Mouse (Mus musculus) bone marrow macrophage, adult 2 months (primary cell): ENCODE measurements around the gene Ddn. TPM values are rescaled to one million over a fixed set of nuclear protein-coding genes. Genes with fewer than 3 reads are reported as not detected.

Experiments
- H3K27ac ChIP-seq: 2 replicates; pipeline ENCODE4 v1.5.1; 2012; ENCODE audit warnings: low read depth, low read length; ENCODE audit not compliant: insufficient read depth
- H3K4me1 ChIP-seq: 2 replicates; pipeline ENCODE4 v1.6.1; 2012; ENCODE audit warnings: low read length; ENCODE audit not compliant: control insufficient read depth, insufficient read depth
- H3K4me3 ChIP-seq: 2 replicates; pipeline ENCODE4 v1.5.1; 2012; ENCODE audit warnings: mild to moderate bottlenecking, low read length, moderate library complexity; ENCODE audit not compliant: insufficient read depth
- CTCF ChIP-seq: IDR thresholded peaks from 2 replicates; pipeline ENCODE4 v1.5.1; 2012; ENCODE audit warnings: low read depth, mild to moderate bottlenecking, low read length, moderate library complexity
- POLR2A ChIP-seq: IDR thresholded peaks from 2 replicates; pipeline ENCODE4 v1.6.1; 2012; ENCODE audit warnings: mild to moderate bottlenecking, low read depth, low read length, borderline replicate concordance
- polyA plus RNA-seq: library from polyadenylated mRNA; stranded (reverse); fragments of >200 nt; gene quantifications from 2 replicates; pipeline ENCODE4 v1.2.4, GENCODE M21; 2012; ENCODE audit not compliant: missing spikeins, insufficient read depth, insufficient read length

Ddn gene
- not detected in 2 replicates for polyA plus RNA-seq

GRCm38 (mm10) chr15:98809390-98809789 lies at the start of gene Ddn:
Ddn (minus strand) TSS chr15:98809490.
- Histone ChIP-seq H3K27ac (no peak within 1 kb of the TSS), H3K4me1 (peaks cover 9% of the 10 kb centered on the region), H3K4me3 (peak within 1 kb of the TSS; percentile 74)
- TF ChIP-seq CTCF (no peak), POLR2A (no peak)

GRCm38 (mm10) chr15:98854214-98854613 lies 44.9 kb upstream of the Ddn start:
- Histone ChIP-seq H3K4me1 (no peaks in the 10 kb centered on the region), H3K4me3 (no peak overlapping the region), H3K27ac (no peak overlapping the region)
- TF ChIP-seq POLR2A (no peak), CTCF (no peak)

- H3K4me3 ChIP-seq, result no peak overlapping the region
- no peaks in the 10 kb centered on the region for H3K4me1 ChIP-seq
- no peak overlapping the region for H3K27ac ChIP-seq
- TF ChIP-seq POLR2A (no peak), CTCF (no peak)
Observed at GRCm38 (mm10) chr15:98853161-98853937, 44.1 kb upstream of the Ddn start.

- no peaks in the 10 kb centered on the region for H3K4me1 ChIP-seq
- no peak overlapping the region for H3K4me3 ChIP-seq
- H3K27ac ChIP-seq, result no peak overlapping the region
- no peak for TF ChIP-seq POLR2A
- TF ChIP-seq CTCF, result no peak
Observed at GRCm38 (mm10) chr15:98852733-98853132, 43.4 kb upstream of the Ddn start.

GRCm38 (mm10) chr15:98852071-98852470 lies 42.8 kb upstream of the Ddn start:
- Histone ChIP-seq H3K27ac (no peak overlapping the region), H3K4me3 (no peak overlapping the region), H3K4me1 (no peaks in the 10 kb centered on the region)
- TF ChIP-seq POLR2A, result no peak
- no peak for TF ChIP-seq CTCF

- Histone ChIP-seq H3K4me3 (no peak overlapping the region), H3K27ac (no peak overlapping the region), H3K4me1 (no peaks in the 10 kb centered on the region)
- TF ChIP-seq CTCF (no peak), POLR2A (no peak)
Observed at GRCm38 (mm10) chr15:98851229-98851818, 42.0 kb upstream of the Ddn start.

- TF ChIP-seq CTCF (no peak), POLR2A (no peak)
- Histone ChIP-seq H3K4me3 (no peak overlapping the region), H3K4me1 (no peaks in the 10 kb centered on the region), H3K27ac (no peak overlapping the region)
Observed at GRCm38 (mm10) chr15:98850668-98851067, 41.4 kb upstream of the Ddn start.

GRCm38 (mm10) chr15:98849956-98850600 lies 40.8 kb upstream of the Ddn start:
- no peak for TF ChIP-seq CTCF
- TF ChIP-seq POLR2A, result no peak

GRCm38 (mm10) chr15:98849165-98849564 lies 39.9 kb upstream of the Ddn start:
- TF ChIP-seq CTCF (no peak), POLR2A (no peak)
- Histone ChIP-seq H3K4me3 (no peak overlapping the region), H3K27ac (no peak overlapping the region), H3K4me1 (no peaks in the 10 kb centered on the region)

More at GRCm38 (mm10) chr15:98849956-98850600, 40.8 kb upstream of the Ddn start:
- Histone ChIP-seq H3K4me1 (no peaks in the 10 kb centered on the region), H3K27ac (no peak overlapping the region), H3K4me3 (no peak overlapping the region)

GRCm38 (mm10) chr15:98846140-98846539 lies 36.9 kb upstream of the Ddn start:
- Histone ChIP-seq H3K27ac (no peak overlapping the region), H3K4me1 (no peaks in the 10 kb centered on the region), H3K4me3 (no peak overlapping the region)
- TF ChIP-seq POLR2A, result no peak
- no peak for TF ChIP-seq CTCF
